Mouse (Mus musculus): ENCODE data around the gene Doc2g. TPM values are rescaled to one million over a fixed set of nuclear protein-coding genes. Genes with fewer than 3 reads are reported as not detected.
"Not testable (repeated sequence)": the region's sequence is repeated elsewhere in the genome, so short reads cannot be mapped to it uniquely, and the experiment has no call there.

Gene Doc2g
- polyA plus RNA-seq (2015; fragmentation: Nextera tagmentation; extraction: Ambion mirVana), result 5.3 and 6.1 TPM in 2 replicates

DNA sequence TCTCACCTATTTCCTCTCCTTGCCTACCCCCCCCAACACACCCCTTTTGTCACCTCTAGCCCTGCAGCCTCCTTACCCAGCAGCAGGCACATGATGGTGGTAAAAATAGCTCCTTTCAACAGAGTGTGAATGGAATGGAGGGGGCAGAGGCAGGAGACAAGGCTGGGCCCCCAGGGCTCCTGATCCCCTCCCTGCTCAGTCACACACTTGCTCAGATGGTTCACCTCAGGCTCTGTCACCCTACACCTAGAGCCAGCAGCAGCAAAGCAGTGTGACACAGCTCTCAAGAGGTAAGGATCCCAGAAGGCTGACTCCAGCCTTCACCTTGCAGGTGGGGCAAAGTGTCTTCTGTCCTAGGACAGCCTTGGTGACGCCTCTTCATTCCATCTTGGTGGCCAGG, at the start of gene Doc2g:
TSS of gene Doc2g (plus strand) at position 202 of the 400 bp plus-strand sequence.
- WGBS, result 78% methylated on average over 1 of the region's 1 CpGs
- no peaks in the 10 kb centered on the region for H3K27me3 ChIP-seq (ENCODE audit: insufficient read depth, low read length)

GRCm38 (mm10) chr19:3955033-3955432, 48.1 kb upstream of the Doc2g start:
- no peak overlapping the region for H3K4me2 ChIP-seq (replicated peaks; ENCODE audit: low read depth, low read length)
- no peaks in the 10 kb centered on the region for H3K9me3 ChIP-seq (ENCODE audit: low read length)
- ATAC-seq (ENCODE audit: low FRiP score, low TSS enrichment), result no peak
- 59% methylated on average over 3 of the region's 3 CpGs for WGBS
- no peak overlapping the region for H3K4me3 ChIP-seq (ENCODE audit: low read length)
- H3K27me3 ChIP-seq (ENCODE audit: insufficient read depth, low read length), result no peaks in the 10 kb centered on the region
- H3K9ac ChIP-seq (replicated peaks; ENCODE audit: low read length), result no peak overlapping the region
- no peaks in the 10 kb centered on the region for H3K36me3 ChIP-seq (ENCODE audit: insufficient read depth, low read length)
- peaks cover 10% of the 10 kb centered on the region; the same call in 1 of the 2 replicates for H3K4me1 ChIP-seq (ENCODE audit: insufficient read depth, low read length)
- no peak overlapping the region for H3K27ac ChIP-seq (ENCODE audit: low read length)

More for the DNA sequence above, at the start of gene Doc2g:
- ATAC-seq (ENCODE audit: low FRiP score, low TSS enrichment), result no peak
- H3K4me2 ChIP-seq (replicated peaks; ENCODE audit: low read depth, low read length), result no peak within 1 kb of the TSS
- no peak within 1 kb of the TSS for H3K27ac ChIP-seq (ENCODE audit: low read length)
- H3K9ac ChIP-seq (replicated peaks; ENCODE audit: low read length), result no peak within 1 kb of the TSS
- no peaks in the 10 kb centered on the region for H3K9me3 ChIP-seq (ENCODE audit: low read length)
- peaks cover 20% of the 10 kb centered on the region for H3K4me1 ChIP-seq (ENCODE audit: insufficient read depth, low read length)
- peaks cover 24% of the 10 kb centered on the region for H3K36me3 ChIP-seq (ENCODE audit: insufficient read depth, low read length)
- no peak within 1 kb of the TSS for H3K4me3 ChIP-seq (ENCODE audit: low read length)

- no peak overlapping the region for H3K27ac ChIP-seq (ENCODE audit: low read length)
- 53% methylated on average over 4 of the region's 4 CpGs for WGBS
Observed at GRCm38 (mm10) chr19:3955804-3956203, 47.3 kb upstream of the Doc2g start.

GRCm38 (mm10) chr19:3957296-3958036, 45.6 kb upstream of the Doc2g start:
- WGBS, result 70% methylated on average over 5 of the region's 5 CpGs
- H3K9me3 ChIP-seq (ENCODE audit: low read length), result not testable (repeated sequence)

More at GRCm38 (mm10) chr19:3955804-3956203, 47.3 kb upstream of the Doc2g start:
- no peaks in the 10 kb centered on the region for H3K27me3 ChIP-seq (ENCODE audit: insufficient read depth, low read length)
- H3K9me3 ChIP-seq (ENCODE audit: low read length), result 0 out of 2 replicates have a peak, but pooled peaks cover 3% of the 10 kb centered on the region
- H3K4me3 ChIP-seq (ENCODE audit: low read length), result no peak overlapping the region
- peaks cover 10% of the 10 kb centered on the region; the same call in 1 of the 2 replicates for H3K4me1 ChIP-seq (ENCODE audit: insufficient read depth, low read length)
- 0 out of 2 replicates have a peak, but pooled peaks have one; percentile 35 for ATAC-seq (ENCODE audit: low FRiP score, low TSS enrichment)
- no peak overlapping the region for H3K9ac ChIP-seq (replicated peaks; ENCODE audit: low read length)
- no peak overlapping the region for H3K4me2 ChIP-seq (replicated peaks; ENCODE audit: low read depth, low read length)
- no peaks in the 10 kb centered on the region for H3K36me3 ChIP-seq (ENCODE audit: insufficient read depth, low read length)

GRCm38 (mm10) chr19:3958470-3958869, 44.6 kb upstream of the Doc2g start, which contains the start of gene Aldh3b3:
TSS of gene Aldh3b3 (plus strand) at chr19:3958645.
- H3K4me2 ChIP-seq (replicated peaks; ENCODE audit: low read depth, low read length), result no peak within 1 kb of the TSS
- no peak within 1 kb of the TSS for H3K4me3 ChIP-seq (ENCODE audit: low read length)
- 0 out of 2 replicates have a peak, but pooled peaks cover 3% of the 10 kb centered on the region for H3K9me3 ChIP-seq (ENCODE audit: low read length)
- H3K27ac ChIP-seq (ENCODE audit: low read length), result no peak within 1 kb of the TSS
- 77% methylated on average over 4 of the region's 4 CpGs for WGBS
- no peaks in the 10 kb centered on the region for H3K27me3 ChIP-seq (ENCODE audit: insufficient read depth, low read length)
- H3K36me3 ChIP-seq (ENCODE audit: insufficient read depth, low read length), result no peaks in the 10 kb centered on the region
- H3K9ac ChIP-seq (replicated peaks; ENCODE audit: low read length), result no peak within 1 kb of the TSS
- no peak for ATAC-seq (ENCODE audit: low FRiP score, low TSS enrichment)
- peaks cover 10% of the 10 kb centered on the region; the same call in 1 of the 2 replicates for H3K4me1 ChIP-seq (ENCODE audit: insufficient read depth, low read length)

More at GRCm38 (mm10) chr19:3957296-3958036, 45.6 kb upstream of the Doc2g start:
- H3K4me2 ChIP-seq (replicated peaks; ENCODE audit: low read depth, low read length); H3K9ac ChIP-seq (replicated peaks; ENCODE audit: low read length); H3K36me3 ChIP-seq (ENCODE audit: insufficient read depth, low read length); H3K4me1 ChIP-seq (ENCODE audit: insufficient read depth, low read length); H3K4me3 ChIP-seq (ENCODE audit: low read length); H3K27me3 ChIP-seq (ENCODE audit: insufficient read depth, low read length); H3K27ac ChIP-seq (ENCODE audit: low read length): not testable (repeated sequence)
- peak; percentile 78 for ATAC-seq (ENCODE audit: low FRiP score, low TSS enrichment)

DNA sequence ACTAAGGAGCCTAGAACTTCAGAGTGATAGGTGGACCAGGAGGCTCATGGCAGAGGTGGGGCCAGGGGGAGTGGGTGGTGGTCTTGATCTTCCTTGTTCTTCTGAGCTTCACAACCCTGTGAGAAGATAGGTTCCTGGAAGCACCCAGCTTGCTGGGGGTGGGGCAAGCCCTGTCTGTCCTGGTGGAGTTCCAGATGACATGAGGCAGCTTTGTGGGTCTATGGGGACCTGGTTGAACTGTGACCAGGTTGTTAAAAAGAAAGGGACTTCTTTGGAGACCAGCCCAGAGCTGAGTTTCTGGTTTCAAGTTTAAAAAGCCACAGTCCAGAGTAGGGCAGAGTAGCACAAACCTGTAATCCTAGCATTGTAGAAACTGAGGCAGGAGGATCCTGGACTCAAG, 44.1 kb upstream of the Doc2g start:
- Histone ChIP-seq H3K4me2 (replicated peaks; ENCODE audit: low read depth, low read length) (no peak overlapping the region), H3K27ac (ENCODE audit: low read length) (no peak overlapping the region), H3K4me1 (ENCODE audit: insufficient read depth, low read length) (peaks cover 10% of the 10 kb centered on the region; the same call in 1 of the 2 replicates), H3K9me3 (ENCODE audit: low read length) (0 out of 2 replicates have a peak, but pooled peaks cover 3% of the 10 kb centered on the region), H3K36me3 (ENCODE audit: insufficient read depth, low read length) (no peaks in the 10 kb centered on the region), H3K9ac (replicated peaks; ENCODE audit: low read length) (no peak overlapping the region), H3K4me3 (ENCODE audit: low read length) (no peak overlapping the region), H3K27me3 (ENCODE audit: insufficient read depth, low read length) (no peaks in the 10 kb centered on the region)
- ATAC-seq (ENCODE audit: low FRiP score, low TSS enrichment), result no peak

DNA sequence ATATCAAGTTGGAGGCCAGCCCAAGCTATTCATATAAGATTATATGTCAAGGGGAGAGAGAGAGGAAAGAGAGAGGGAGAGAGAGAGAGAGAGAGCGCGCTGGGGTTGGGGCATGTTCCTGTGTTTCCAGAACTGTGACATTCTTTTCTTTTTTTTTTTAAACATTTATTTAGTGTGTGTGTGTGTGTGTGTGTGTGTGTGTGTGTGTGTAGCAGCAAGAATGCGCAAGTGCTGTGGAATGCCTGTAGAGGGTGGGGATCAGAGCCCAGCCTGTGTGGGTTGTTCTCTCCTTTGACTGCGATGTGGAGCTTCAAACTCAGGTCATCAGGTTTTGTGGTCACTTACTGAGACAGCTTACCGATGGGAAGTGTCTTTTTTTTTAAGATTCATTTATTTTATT, 42.9 kb upstream of the Doc2g start:
- H3K4me3 ChIP-seq (ENCODE audit: low read length), result no peak overlapping the region
- no peak overlapping the region for H3K9ac ChIP-seq (replicated peaks; ENCODE audit: low read length)
- no peak overlapping the region for H3K4me2 ChIP-seq (replicated peaks; ENCODE audit: low read depth, low read length)
- no peaks in the 10 kb centered on the region for H3K36me3 ChIP-seq (ENCODE audit: insufficient read depth, low read length)
- H3K4me1 ChIP-seq (ENCODE audit: insufficient read depth, low read length), result 0 out of 2 replicates have a peak, but pooled peaks cover 3% of the 10 kb centered on the region
- H3K27me3 ChIP-seq (ENCODE audit: insufficient read depth, low read length), result no peaks in the 10 kb centered on the region
- WGBS, result 83% methylated on average over 5 of the region's 5 CpGs
- H3K9me3 ChIP-seq (ENCODE audit: low read length), result 0 out of 2 replicates have a peak, but pooled peaks cover 3% of the 10 kb centered on the region
- ATAC-seq (ENCODE audit: low FRiP score, low TSS enrichment), result no peak
- no peak overlapping the region for H3K27ac ChIP-seq (ENCODE audit: low read length)

- H3K9ac ChIP-seq (replicated peaks; ENCODE audit: low read length); H3K36me3 ChIP-seq (ENCODE audit: insufficient read depth, low read length); H3K27ac ChIP-seq (ENCODE audit: low read length); H3K9me3 ChIP-seq (ENCODE audit: low read length); H3K27me3 ChIP-seq (ENCODE audit: insufficient read depth, low read length); H3K4me2 ChIP-seq (replicated peaks; ENCODE audit: low read depth, low read length); ATAC-seq (ENCODE audit: low FRiP score, low TSS enrichment); H3K4me1 ChIP-seq (ENCODE audit: insufficient read depth, low read length); H3K4me3 ChIP-seq (ENCODE audit: low read length): not testable (repeated sequence)
- WGBS, result 82% methylated on average over 6 of the region's 6 CpGs
Observed at GRCm38 (mm10) chr19:3961805-3962204, 41.3 kb upstream of the Doc2g start.

DNA sequence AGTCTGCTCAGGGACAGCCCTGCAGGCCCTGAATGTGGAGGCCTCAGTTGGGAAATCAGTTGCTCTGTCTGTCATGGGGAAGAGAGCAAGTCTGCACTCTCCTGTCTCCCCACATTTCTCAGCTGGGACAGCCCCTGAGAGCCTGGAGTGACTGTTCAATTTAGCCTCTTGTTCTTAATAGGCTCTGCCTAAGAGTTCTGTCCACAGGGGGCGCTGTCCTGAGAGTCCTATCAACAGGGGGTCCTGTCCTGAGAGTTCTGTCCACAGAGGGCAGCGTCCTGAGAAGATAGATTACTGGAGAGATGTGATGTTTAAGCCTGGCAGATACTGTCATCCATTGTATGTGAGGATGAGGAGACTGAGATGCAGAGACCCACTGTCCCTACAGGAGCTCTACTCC, 40.6 kb upstream of the Doc2g start:
- ATAC-seq (ENCODE audit: low FRiP score, low TSS enrichment), result no peak
- 0 out of 2 replicates have a peak, but pooled peaks cover 3% of the 10 kb centered on the region for H3K9me3 ChIP-seq (ENCODE audit: low read length)
- H3K27ac ChIP-seq (ENCODE audit: low read length), result no peak overlapping the region
- no peaks in the 10 kb centered on the region for H3K4me1 ChIP-seq (ENCODE audit: insufficient read depth, low read length)
- no peak overlapping the region for H3K4me2 ChIP-seq (replicated peaks; ENCODE audit: low read depth, low read length)
- no peak overlapping the region for H3K4me3 ChIP-seq (ENCODE audit: low read length)
- H3K9ac ChIP-seq (replicated peaks; ENCODE audit: low read length), result no peak overlapping the region
- H3K27me3 ChIP-seq (ENCODE audit: insufficient read depth, low read length), result no peaks in the 10 kb centered on the region
- 10% methylated on average over 2 of the region's 2 CpGs for WGBS
- H3K36me3 ChIP-seq (ENCODE audit: insufficient read depth, low read length), result no peaks in the 10 kb centered on the region

- ATAC-seq (ENCODE audit: low FRiP score, low TSS enrichment), result no peak
- H3K9ac ChIP-seq (replicated peaks; ENCODE audit: low read length), result no peak overlapping the region
- no peaks in the 10 kb centered on the region for H3K27me3 ChIP-seq (ENCODE audit: insufficient read depth, low read length)
- H3K36me3 ChIP-seq (ENCODE audit: insufficient read depth, low read length), result no peaks in the 10 kb centered on the region
- H3K4me1 ChIP-seq (ENCODE audit: insufficient read depth, low read length), result no peaks in the 10 kb centered on the region
- 67% methylated on average over 4 of the region's 4 CpGs for WGBS
- no peak overlapping the region for H3K27ac ChIP-seq (ENCODE audit: low read length)
- no peak overlapping the region for H3K4me2 ChIP-seq (replicated peaks; ENCODE audit: low read depth, low read length)
- H3K9me3 ChIP-seq (ENCODE audit: low read length), result 0 out of 2 replicates have a peak, but pooled peaks cover 3% of the 10 kb centered on the region
- H3K4me3 ChIP-seq (ENCODE audit: low read length), result no peak overlapping the region
Observed at GRCm38 (mm10) chr19:3964030-3964429, 39.1 kb upstream of the Doc2g start.

All from kidney, embryonic 16.5 days (tissue).